Mouse (Mus musculus) neural tube, embryonic 13.5 days (tissue): ENCODE results near the gene Stat1. TPM values are rescaled to one million over a fixed set of nuclear protein-coding genes. Genes with fewer than 3 reads are reported as not detected.

ENCODE experiments used
- ATAC-seq: fragments of 200-750 bp; cut with Nextera tagmentation; 2 replicates; pipeline ENCODE4 v1.8.0; 2017; ENCODE audit warnings: low read depth, mild to moderate bottlenecking, moderate TSS enrichment, moderate library complexity
- H3K27ac ChIP-seq: fragments of 300-500 bp; sonication (generic); replicated peaks from 2 replicates; pipeline ENCODE4 v1.5.1; 2015; ENCODE audit warnings: moderate library complexity, mild to moderate bottlenecking, inconsistent platforms
- H3K27me3 ChIP-seq: fragments of 300-500 bp; sonication (generic); 2 replicates; pipeline ENCODE4 v1.6.1; 2015; ENCODE audit warnings: mild to moderate bottlenecking, inconsistent platforms
- H3K36me3 ChIP-seq: fragments of 300-500 bp; sonication (generic); 2 replicates; pipeline ENCODE4 v1.6.1; 2015; ENCODE audit warnings: mild to moderate bottlenecking, inconsistent platforms
- H3K4me1 ChIP-seq: fragments of 300-500 bp; sonication (generic); replicated peaks from 2 replicates; pipeline ENCODE4 v1.6.1; 2015; ENCODE audit warnings: inconsistent platforms
- H3K4me2 ChIP-seq: fragments of 300-500 bp; sonication (generic); 2 replicates; pipeline ENCODE4 v1.6.1; 2015; ENCODE audit warnings: inconsistent platforms, mild to moderate bottlenecking, moderate library complexity
- H3K4me3 ChIP-seq: fragments of 300-500 bp; sonication (generic); 2 replicates; pipeline ENCODE4 v1.5.1; 2015; ENCODE audit warnings: mild to moderate bottlenecking, inconsistent platforms
- H3K9ac ChIP-seq: fragments of 300-500 bp; sonication (generic); 2 replicates; pipeline ENCODE4 v1.6.1; 2015; ENCODE audit warnings: moderate library complexity, mild to moderate bottlenecking, inconsistent platforms
- H3K9me3 ChIP-seq: fragments of 300-500 bp; sonication (generic); 2 replicates; pipeline ENCODE4 v1.6.1; 2016; ENCODE audit warnings: inconsistent platforms
- WGBS: fragments of 180-500 bp; shearing (Covaris S2); methylation state at CpG from one replicate; pipeline ENCODE4 v1.1.7; 2015; 5-methylcytosine and 5-hydroxymethylcytosine counted together
- polyA plus RNA-seq: library from polyadenylated mRNA; unstranded; fragments of >200 nt; fragmentation: Nextera tagmentation; extraction: Ambion mirVana; gene quantifications from 2 replicates; pipeline ENCODE4 v1.2.1, GENCODE M21; 2015

The Stat1 gene
- polyA plus RNA-seq, 1 experiment from 2014 or later = 21.1 TPM

DNA sequence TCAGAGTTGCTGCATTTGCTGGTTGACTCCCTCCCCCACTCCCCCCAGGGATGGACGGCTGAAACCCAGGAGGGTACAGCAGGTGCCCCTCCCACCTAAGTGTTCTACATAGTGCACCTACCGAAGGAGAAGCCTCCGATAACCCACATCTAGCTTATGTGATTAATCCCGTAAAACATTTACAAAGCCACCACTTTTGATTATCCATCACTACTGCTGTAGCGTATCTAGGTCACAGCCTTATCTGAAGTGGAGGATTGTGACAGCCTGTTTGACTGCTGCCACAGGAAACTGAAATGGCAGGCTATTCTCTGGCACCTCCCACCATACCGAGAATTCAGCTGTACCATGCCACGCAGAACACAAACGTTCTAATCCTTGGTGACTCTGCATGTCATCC lies 52.0 kb downstream of the Stat1 start:
- Histone ChIP-seq H3K4me1 (no peaks in the 10 kb centered on the region), H3K9me3 (no peaks in the 10 kb centered on the region), H3K4me2 (no peak overlapping the region), H3K9ac (no peak overlapping the region), H3K27ac (no peak overlapping the region), H3K36me3 (no peaks in the 10 kb centered on the region), H3K4me3 (no peak overlapping the region), H3K27me3 (no peaks in the 10 kb centered on the region)
- no peak for ATAC-seq
- WGBS = 81% methylated on average over 8 of the region's 8 CpGs

DNA sequence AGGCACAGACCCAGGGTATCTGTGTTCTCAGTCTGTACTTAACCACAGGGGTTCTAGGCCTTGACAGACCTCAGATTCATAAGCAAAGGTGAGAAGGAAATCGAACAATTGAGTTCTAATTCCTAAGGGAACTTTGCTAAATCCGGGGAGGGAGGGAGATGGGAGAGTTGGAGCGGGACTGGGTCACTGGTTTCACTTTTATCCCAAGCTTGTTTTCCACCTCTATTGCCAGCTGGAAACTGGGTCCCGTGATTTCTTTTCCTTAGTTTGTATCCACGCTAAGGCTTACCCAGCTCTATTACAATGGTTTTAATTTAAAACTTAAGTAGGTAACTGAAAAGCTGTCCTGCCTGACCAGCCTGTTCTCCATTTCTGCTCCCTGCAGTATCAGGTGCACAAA lies 56.1 kb downstream of the Stat1 start:
- Histone ChIP-seq H3K9ac (no peak overlapping the region), H3K27ac (no peak overlapping the region), H3K36me3 (no peaks in the 10 kb centered on the region), H3K4me1 (no peaks in the 10 kb centered on the region), H3K9me3 (no peaks in the 10 kb centered on the region), H3K4me3 (no peak overlapping the region), H3K4me2 (no peak overlapping the region), H3K27me3 (no peaks in the 10 kb centered on the region)
- WGBS = 83% methylated on average over 5 of the region's 5 CpGs
- no peak for ATAC-seq

DNA sequence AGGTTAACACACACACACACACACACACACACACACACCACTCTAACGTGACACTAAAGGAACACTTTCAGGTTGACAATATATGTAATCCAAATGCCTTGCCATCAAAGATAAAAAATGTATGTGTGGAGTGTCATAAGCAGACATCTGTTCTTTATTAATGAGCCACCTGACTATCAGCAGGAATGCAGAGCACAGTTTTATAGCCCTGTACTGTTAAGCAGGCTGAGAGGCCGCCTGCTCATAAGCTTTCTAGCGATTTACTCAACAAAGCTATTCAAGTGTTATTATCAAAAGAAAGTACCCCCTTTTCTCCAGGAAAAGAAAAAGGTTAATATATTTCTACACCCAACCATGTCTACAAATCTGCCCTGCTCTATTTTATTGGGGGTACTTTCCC lies 56.7 kb downstream of the Stat1 start:
- no peaks in the 10 kb centered on the region for H3K27me3 ChIP-seq
- H3K4me2 ChIP-seq = no peak overlapping the region
- WGBS = 60% methylated on average over 3 of the region's 3 CpGs
- no peak for ATAC-seq
- no peak overlapping the region for H3K4me3 ChIP-seq
- no peaks in the 10 kb centered on the region for H3K9me3 ChIP-seq
- no peaks in the 10 kb centered on the region for H3K4me1 ChIP-seq
- no peak overlapping the region for H3K27ac ChIP-seq
- no peaks in the 10 kb centered on the region for H3K36me3 ChIP-seq
- H3K9ac ChIP-seq = no peak overlapping the region

DNA sequence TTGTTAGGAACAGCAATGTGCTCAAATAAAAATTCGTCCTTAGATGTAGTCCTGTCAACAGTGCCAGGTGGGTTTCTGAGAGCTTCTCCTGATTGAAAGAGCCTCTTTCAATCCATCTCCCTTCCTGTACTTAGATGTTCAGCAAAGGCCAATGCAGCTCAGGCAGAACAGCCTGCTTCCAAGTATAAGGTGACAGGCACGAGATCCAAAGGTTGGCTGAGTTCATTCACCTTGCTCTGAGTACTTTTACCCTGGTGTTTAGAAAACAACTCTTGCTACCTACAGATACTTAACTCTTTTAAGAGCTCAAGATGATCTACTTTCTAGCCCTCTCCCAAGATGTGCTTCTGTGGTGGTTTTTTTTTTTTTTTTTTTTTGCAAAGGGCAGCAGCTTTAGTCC lies 57.8 kb downstream of the Stat1 start:
- WGBS = 90% methylated on average over 2 of the region's 2 CpGs
- Histone ChIP-seq H3K27ac (no peak overlapping the region), H3K4me2 (no peak overlapping the region), H3K4me3 (no peak overlapping the region), H3K36me3 (no peaks in the 10 kb centered on the region), H3K27me3 (no peaks in the 10 kb centered on the region), H3K9me3 (no peaks in the 10 kb centered on the region), H3K4me1 (no peaks in the 10 kb centered on the region), H3K9ac (no peak overlapping the region)
- no peak for ATAC-seq

DNA sequence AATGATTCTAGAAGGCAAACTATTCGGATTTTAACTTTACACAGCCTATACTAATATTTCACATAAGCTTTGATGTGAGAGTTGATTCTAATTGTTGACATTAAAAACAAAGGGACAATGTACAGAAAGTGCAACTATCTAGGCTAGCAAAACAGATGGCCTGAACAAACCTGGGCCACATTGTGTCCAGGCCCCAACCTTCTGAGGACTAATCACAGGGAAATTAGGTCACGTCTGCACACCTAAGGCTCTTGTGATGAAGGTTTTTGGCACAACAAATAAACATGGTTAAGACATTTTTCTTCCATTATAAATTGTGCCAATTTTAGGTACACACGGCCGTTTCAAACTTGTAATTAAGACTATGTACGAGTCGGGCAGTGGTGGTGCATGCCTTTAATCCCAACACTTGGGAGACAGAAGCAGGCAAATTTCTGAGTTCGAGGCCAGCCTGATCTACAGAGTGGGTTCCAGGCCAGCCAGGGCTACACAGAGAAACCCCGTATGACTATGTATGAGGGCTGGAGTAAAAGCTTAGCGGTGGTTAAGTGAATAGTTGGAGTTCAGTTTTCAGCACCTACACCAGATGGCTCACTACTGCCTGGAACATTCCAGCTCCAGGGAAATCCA lies 60.8 kb downstream of the Stat1 start:
- 94% methylated on average over 9 of the region's 9 CpGs for WGBS
- Histone ChIP-seq H3K4me1 (no peaks in the 10 kb centered on the region), H3K9me3 (no peaks in the 10 kb centered on the region), H3K27ac (no peak overlapping the region), H3K27me3 (no peaks in the 10 kb centered on the region), H3K4me3 (no peak overlapping the region), H3K36me3 (no peaks in the 10 kb centered on the region), H3K4me2 (no peak overlapping the region), H3K9ac (no peak overlapping the region)
- ATAC-seq = no peak

DNA sequence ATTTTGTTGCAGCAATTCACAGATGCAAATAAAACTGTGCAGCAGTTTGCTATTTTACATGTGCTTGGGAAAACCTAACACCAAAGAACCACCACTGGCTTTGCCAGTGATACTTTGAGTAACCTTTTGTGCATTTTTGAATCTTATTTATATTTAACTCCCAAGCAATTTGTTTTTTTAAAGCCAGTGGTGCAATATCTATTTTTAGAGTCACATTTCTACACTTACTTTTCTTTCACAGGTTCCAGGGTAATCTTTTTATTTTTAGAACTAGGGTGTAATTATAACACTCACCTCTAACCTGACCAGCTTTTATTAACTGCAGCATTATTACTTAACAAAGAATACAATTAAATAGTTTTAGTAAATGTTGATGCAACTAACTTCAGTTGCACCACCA lies 62.8 kb downstream of the Stat1 start:
- H3K9me3 ChIP-seq = no peaks in the 10 kb centered on the region
- ATAC-seq = no peak
- H3K4me1 ChIP-seq = no peaks in the 10 kb centered on the region
- no peaks in the 10 kb centered on the region for H3K36me3 ChIP-seq
- H3K9ac ChIP-seq = no peak overlapping the region
- H3K27me3 ChIP-seq = no peaks in the 10 kb centered on the region
- no peak overlapping the region for H3K27ac ChIP-seq
- no peak overlapping the region for H3K4me3 ChIP-seq
- no peak overlapping the region for H3K4me2 ChIP-seq

DNA sequence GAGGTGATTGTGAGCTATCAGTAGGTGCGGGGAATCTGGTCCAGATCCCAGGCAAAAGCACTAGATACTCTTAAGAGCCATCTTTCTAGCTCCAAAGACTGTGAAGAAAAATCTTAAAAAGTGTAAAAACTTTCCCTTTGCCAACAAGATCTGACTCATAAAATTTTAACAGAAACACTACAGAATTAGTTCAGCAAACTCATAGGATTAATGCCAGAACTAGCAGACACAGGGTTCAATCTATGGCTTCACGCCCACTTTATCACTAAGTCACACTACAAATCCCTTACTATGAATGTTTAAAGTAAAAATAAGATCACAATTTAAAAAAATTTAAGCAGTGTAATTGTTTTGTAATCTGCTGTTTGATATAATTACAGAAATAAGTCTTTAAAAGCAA lies 63.8 kb downstream of the Stat1 start:
- Histone ChIP-seq H3K27ac (no peak overlapping the region), H3K4me3 (no peak overlapping the region), H3K9ac (no peak overlapping the region), H3K36me3 (no peaks in the 10 kb centered on the region), H3K4me2 (no peak overlapping the region), H3K4me1 (no peaks in the 10 kb centered on the region), H3K27me3 (no peaks in the 10 kb centered on the region), H3K9me3 (no peaks in the 10 kb centered on the region)
- no peak for ATAC-seq
- 95% methylated on average over 2 of the region's 2 CpGs for WGBS

Other genes with a start within 250 kb of the Stat1 start
- gene Myo1b, start 203.4 kb upstream of the Stat1 start, polyA plus RNA-seq = 79.3 TPM in 2 replicates
- 0.57 and 0.70 TPM in 2 replicates for gene Stat4, start 132.3 kb upstream of the Stat1 start, polyA plus RNA-seq
- gene Gls, start 113.8 kb downstream of the Stat1 start, polyA plus RNA-seq = 29.9 and 32.6 TPM in 2 replicates